Mouse (Mus musculus) bone marrow, adult 2 months (tissue): ENCODE data around the gene Cyb561a3. TPM values are rescaled to one million over a fixed set of nuclear protein-coding genes. Genes with fewer than 3 reads are reported as not detected.

ENCODE experiments used
- H3K27ac ChIP-seq: fragments of 200-500 bp; 2 replicates; pipeline ENCODE4 v1.5.1; 2012; ENCODE audit warnings: low read depth, mild to moderate bottlenecking, control low read depth, inconsistent platforms, low read length; ENCODE audit not compliant: control insufficient read depth, poor library complexity, insufficient read depth
- H3K4me1 ChIP-seq: fragments of 200-500 bp; 2 replicates; pipeline ENCODE4 v1.6.1; 2011; ENCODE audit warnings: low read length; ENCODE audit not compliant: control insufficient read depth, insufficient read depth
- H3K4me3 ChIP-seq: fragments of 200-500 bp; replicated peaks from 2 replicates; pipeline ENCODE3; 2011; ENCODE audit warnings: mild to moderate bottlenecking, low read depth, low read length, control low read depth; ENCODE audit not compliant: control insufficient read depth
- CTCF ChIP-seq: fragments of 200-500 bp; IDR thresholded peaks from 2 replicates; pipeline ENCODE4 v1.5.1; 2011; ENCODE audit warnings: low read length, control low read depth; ENCODE audit not compliant: control insufficient read depth, insufficient read depth
- POLR2A ChIP-seq: fragments of 200-500 bp; IDR thresholded peaks from 2 replicates; pipeline ENCODE4 v1.6.1; 2011; ENCODE audit warnings: low read depth, mild to moderate bottlenecking, control low read depth, low read length, borderline replicate concordance; ENCODE audit not compliant: control insufficient read depth
- WGBS: fragments of 180-500 bp; shearing (Covaris S2); methylation state at CpG from one replicate; pipeline ENCODE4 v1.1.7; 2018; 5-methylcytosine and 5-hydroxymethylcytosine counted together
- polyA plus RNA-seq: library from polyadenylated mRNA; stranded (reverse); fragments of >200 nt; gene quantifications from 2 replicates; pipeline ENCODE4 v1.2.4, GENCODE M21; 2011; ENCODE audit warnings: low replicate concordance; ENCODE audit not compliant: missing spikeins, insufficient read depth, insufficient read length

Gene Cyb561a3
- polyA plus RNA-seq, 1 experiment: 34.4 TPM

DNA sequence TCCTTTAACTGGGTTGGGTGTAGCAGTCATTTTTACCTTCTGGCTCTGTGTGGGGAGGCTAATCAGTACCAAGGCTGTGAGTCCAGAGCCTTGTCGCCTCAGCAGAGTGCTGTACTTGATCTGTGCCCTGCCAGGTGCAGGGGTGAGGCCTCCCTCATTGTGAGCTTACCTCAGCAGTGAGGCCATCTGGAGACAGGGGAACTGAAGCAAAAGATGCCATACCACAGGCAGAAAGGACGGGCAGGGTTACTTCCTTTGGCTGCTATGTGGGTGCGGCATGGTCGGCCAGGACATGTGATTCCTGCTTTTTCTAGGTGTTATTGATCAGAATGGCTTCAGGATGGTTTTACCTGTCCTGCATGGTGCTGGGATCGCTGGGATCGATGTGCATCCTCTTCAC, 5.0 kb downstream of the Cyb561a3 start:
- TF ChIP-seq POLR2A (no peak), CTCF (no peak)
- WGBS: 52% methylated on average over 6 of the region's 6 CpGs
- peak overlapping the region; percentile 61 for H3K27ac ChIP-seq
- H3K4me1 ChIP-seq: peaks cover 12% of the 10 kb centered on the region
- H3K4me3 ChIP-seq: peak overlapping the region; percentile 49

DNA sequence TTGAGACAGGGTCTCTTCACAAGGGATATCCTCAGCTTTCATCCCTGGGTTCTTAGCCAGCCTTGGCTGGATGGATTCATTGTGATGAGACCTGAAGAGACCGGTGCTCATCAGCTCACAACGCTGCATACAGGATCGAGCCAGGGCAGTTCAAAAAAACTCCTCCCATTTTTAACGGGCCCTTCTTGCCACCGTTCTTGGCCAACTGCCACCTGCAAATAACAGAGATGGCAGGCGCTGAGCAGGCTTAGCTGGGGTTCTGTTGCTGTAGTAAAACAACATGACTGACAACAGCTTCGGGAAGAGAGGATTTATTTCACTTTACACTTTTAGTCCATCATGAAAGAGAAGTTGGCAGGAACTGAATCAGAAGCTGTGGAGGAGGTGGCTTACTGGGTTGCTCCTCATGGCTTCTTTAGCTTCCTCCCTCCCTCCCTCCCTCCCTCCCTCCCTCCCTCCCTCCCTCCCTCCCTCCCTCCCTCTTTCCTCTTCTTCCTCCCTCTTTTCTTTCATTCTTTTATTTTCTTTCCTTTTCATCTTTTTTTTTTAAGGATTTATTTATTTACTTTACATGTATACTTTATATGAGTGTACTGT, 6.7 kb downstream of the Cyb561a3 start:
- peaks cover 17% of the 10 kb centered on the region for H3K4me1 ChIP-seq
- 7% methylated on average over 7 of the region's 7 CpGs for WGBS
- no peak overlapping the region for H3K4me3 ChIP-seq
- no peak for TF ChIP-seq CTCF
- no peak for TF ChIP-seq POLR2A
- H3K27ac ChIP-seq: peak overlapping the region; percentile 11; the same call in 1 of the 2 replicates

DNA sequence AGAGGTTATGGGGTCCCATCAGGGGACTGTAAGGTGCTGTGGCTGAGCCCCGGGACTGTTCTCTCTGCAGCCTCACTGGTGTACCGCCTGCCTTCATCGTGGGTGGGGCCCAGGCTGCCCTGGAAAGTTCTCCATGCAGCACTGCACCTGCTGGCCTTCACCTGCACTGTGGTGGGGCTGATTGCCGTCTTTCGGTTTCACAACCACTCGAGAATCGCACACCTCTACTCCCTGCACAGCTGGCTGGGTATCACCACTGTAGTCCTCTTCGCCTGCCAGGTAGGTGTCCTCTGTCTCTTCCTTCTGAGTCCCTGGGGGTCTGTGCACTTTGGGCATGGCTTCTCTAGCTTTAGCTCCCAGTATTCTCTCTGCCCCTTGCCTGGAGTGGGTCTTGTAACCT, 8.1 kb downstream of the Cyb561a3 start:
- TF ChIP-seq CTCF (no peak), POLR2A (no peak)
- WGBS: 63% methylated on average over 8 of the region's 8 CpGs
- Histone ChIP-seq H3K4me3 (no peak overlapping the region), H3K4me1 (peaks cover 14% of the 10 kb centered on the region), H3K27ac (no peak overlapping the region)

DNA sequence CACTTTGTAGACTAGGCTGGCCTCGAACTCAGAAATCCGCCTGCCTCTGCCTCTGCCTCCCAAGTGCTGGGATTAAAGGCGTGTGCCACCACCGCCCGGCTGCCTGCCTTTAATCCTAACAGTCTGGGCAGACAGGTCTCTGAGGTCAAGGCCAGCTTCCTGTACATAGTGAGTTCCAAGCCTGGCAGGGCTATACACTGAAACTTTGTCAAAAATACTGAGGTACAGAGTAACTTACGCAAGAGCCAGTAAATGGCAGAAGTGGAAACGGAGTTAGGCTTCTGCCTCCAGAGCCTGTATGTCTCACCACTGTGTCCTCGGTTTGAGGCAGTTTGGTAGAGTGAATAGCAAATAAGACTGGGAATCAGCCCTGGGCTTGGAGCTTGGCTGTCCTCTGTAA, 10.3 kb downstream of the Cyb561a3 start:
- WGBS: 51% methylated on average over 8 of the region's 8 CpGs
- TF ChIP-seq POLR2A (no peak), CTCF (no peak)
- Histone ChIP-seq H3K4me1 (peaks cover 9% of the 10 kb centered on the region), H3K27ac (no peak overlapping the region), H3K4me3 (no peak overlapping the region)

DNA sequence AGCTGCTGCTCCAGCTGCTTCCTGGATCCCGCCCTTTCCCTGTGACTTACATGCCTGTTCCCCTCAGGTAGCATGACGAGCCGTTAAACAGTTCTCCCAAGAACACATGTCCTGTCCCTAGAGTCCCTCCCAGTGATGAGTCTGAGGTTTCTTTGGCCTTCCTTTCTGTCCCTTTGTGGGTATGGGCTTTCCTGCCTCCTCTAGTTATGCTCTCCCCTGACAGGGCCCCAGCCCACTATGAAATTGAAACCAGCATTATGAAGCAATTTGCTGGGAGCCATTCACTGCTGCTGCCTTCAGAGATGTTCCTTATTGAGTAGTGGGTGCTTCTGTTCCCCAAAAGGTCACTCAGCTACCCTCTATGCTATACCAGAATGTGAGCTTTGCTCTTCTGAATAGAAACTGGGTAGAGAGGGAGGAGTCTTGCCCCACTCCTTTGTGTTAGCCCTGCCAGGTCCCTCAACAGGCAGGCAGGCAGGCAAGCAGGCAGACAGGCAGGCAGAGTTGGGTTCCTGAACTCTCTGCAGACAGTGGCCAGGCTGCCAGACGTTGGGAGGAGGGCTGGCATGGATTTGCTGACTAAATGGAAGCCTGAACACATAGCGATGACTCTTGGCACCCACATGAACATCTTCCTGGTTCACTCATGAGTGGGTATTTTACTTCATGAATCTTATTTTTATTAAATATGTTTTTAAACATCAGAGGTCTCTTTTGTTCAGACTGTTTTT, 12.3 kb downstream of the Cyb561a3 start:
- Histone ChIP-seq H3K27ac (peak overlapping the region; percentile 18; the same call in 1 of the 2 replicates), H3K4me1 (peaks cover 7% of the 10 kb centered on the region), H3K4me3 (no peak overlapping the region)
- 21% methylated on average over 5 of the region's 5 CpGs for WGBS
- TF ChIP-seq POLR2A: no peak
- TF ChIP-seq CTCF: no peak

DNA sequence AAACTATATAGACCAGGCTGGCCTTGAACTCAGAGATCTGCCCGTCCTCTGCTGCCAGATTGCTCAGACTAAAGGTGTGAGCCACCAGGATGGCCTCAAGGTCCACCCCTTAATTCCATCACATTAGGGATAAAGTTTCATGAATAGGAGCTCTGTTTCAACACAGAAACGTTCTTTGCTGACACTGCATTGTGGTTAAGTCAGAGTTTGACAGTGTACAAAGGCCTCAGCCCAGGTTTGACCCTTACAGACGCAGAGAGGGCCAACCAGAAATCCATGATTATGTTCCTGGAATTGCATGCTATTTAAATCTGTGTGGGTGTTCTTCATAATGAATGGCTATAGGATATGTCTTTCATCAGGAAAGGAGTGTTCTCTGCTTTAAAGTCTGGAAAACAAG, 13.3 kb downstream of the Cyb561a3 start:
- Histone ChIP-seq H3K27ac (no peak overlapping the region), H3K4me3 (no peak overlapping the region), H3K4me1 (peaks cover 7% of the 10 kb centered on the region)
- 61% methylated on average over 3 of the region's 3 CpGs for WGBS
- no peak for TF ChIP-seq POLR2A
- TF ChIP-seq CTCF: no peak

DNA sequence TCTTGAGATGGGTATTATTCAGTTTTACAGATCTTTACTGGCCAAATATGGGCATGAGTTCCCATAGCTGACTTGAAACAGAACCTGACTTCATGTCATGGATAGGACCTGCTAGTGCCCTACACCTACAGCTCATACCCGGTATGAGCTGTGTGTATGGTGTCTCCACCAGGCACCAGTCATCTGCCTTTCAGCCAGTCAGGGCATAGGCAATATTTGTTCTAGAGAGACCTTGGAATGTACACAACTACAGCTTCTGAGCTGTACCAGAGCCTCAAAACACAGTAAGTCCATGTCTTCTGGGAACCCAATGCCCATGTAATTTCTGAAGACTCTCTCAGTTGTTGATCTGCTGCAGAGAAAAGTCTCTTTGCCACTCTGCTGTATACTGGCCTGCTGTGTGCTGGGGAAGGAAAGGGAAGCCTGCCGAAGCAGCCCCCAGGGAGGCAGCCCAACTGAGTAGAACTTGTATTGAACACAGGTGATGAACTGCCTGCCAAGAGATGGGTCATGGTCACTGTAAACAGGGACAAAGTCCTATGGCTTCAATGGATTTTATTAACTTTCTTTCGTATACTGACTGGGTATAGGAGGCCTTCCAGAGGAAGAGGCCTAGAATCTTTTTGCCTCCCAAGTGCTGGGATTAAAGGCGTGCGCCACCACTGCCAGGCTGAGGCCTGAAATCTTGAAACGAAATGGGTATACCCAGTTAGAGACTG, 14.8 kb downstream of the Cyb561a3 start:
- Histone ChIP-seq H3K4me3 (no peak overlapping the region), H3K4me1 (peaks cover 7% of the 10 kb centered on the region), H3K27ac (no peak overlapping the region)
- TF ChIP-seq POLR2A: no peak
- TF ChIP-seq CTCF: no peak
- WGBS: 84% methylated on average over 6 of the region's 6 CpGs

DNA sequence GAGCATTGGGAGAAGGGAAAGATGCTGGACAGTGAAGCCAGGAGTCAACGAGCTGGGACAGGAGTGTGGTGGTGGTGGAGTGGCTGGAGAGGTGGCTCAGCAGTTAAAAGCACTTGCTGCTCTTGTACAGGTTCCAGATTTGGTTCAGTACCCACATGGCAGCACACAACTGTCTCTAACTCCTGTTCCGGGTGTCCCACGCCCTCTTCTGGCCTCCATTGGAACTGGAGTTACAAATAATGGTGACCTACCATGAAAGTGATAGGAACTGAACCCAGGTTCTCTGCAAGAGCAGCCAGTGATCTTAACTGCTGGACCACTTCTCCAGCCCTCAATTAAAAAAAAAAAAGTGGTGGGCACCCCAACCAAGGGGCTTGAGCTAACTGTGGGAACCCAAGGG, 21.2 kb downstream of the Cyb561a3 start:
- Histone ChIP-seq H3K4me3 (no peak overlapping the region), H3K27ac (no peak overlapping the region), H3K4me1 (peaks cover under 1% of the 10 kb centered on the region; the same call in 1 of the 2 replicates)
- 30% methylated on average over 3 of the region's 3 CpGs for WGBS
- peak; percentile 53 for TF ChIP-seq CTCF
- TF ChIP-seq POLR2A: no peak
